Mouse (Mus musculus) ES-Bruce4 (cell line): Measurements from ENCODE around the gene Cmtm2b.
"Not testable (repeated sequence)": the region's sequence is repeated elsewhere in the genome, so short reads cannot be mapped to it uniquely, and the experiment has no call there.

Experiments used
- CTCF ChIP-seq: IDR thresholded peaks from one replicate; pipeline ENCODE4 v1.8.1; 2011; ENCODE audit warnings: low read depth, low read length
- POLR2A ChIP-seq: IDR thresholded peaks from one replicate; pipeline ENCODE4 v1.8.1; 2011; ENCODE audit warnings: low read length; ENCODE audit not compliant: insufficient read depth

- TF ChIP-seq POLR2A, CTCF: not testable (repeated sequence)
Observed at GRCm38 (mm10) chr8:104321267-104321666, 763 bp upstream of the Cmtm2b start, which contains the start of gene Gm11020.
